Comparison of ENCODE assay signal across 8 mouse cellular contexts in the genomic region with DNA sequence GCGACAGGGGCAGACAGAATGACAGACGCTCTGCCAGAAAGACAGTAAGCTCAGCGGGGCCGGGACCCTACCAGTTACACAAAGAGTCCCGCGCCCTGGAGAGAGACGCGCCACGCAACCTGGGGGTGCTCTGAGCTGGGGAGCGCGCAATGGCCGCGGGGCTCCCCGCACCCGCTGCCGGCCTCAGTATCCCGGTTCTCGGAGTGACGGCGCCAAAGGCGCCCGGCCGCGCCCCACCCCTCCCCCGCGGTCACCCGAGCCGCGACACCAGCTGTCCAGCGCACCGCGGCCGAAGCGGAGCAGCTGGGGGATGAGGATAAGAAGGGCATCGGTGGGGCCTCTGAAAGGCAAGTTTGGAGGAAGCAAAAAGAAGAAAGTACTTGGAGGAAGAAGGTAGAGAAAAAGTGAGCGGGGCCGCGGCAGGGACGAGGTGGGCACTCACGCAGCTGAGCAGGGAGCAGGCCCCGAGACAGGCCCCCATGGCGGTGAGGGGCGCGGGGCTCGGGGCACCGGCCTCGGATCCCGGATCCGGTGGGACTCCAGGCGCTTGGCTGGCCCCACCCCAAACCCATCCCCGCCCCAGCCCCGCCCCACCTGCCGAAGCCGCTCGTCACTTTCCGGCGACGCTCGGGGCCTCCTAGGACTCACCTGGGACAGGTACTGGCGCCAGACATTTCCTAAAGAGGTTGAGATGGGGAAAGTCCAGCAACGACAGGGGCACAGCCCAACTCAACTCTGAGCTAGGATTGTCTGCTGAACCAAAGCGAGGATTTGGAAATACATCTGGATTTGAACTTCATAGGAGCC. TPM values are rescaled to one million over a fixed set of nuclear protein-coding genes. Genes with fewer than 3 reads are reported as not detected.
A peak's percentile ranks its signal among the peaks of the same experiment; 100 is the strongest.
DNase-seq lines count a peak whose midpoint lies in the region; ATAC-seq lines count a peak whose summit lies in the region.

No protein-coding gene starts in this region.

- H3K4me3 ChIP-seq in heart, embryonic 10.5 days = peak overlapping the region; percentile 69
- peak overlapping the region; percentile 79 for H3K4me3 ChIP-seq in limb, embryonic 11.5 days (ENCODE audit: low read depth, low read length)
- H3K4me3 ChIP-seq in midbrain, embryonic 15.5 days = peak overlapping the region; percentile 85

- no peaks in the 10 kb centered on the region for H3K36me3 ChIP-seq in heart, embryonic 10.5 days
- H3K36me3 ChIP-seq in limb, embryonic 11.5 days (ENCODE audit: control insufficient read depth, insufficient read depth, low read length) = no peaks in the 10 kb centered on the region
- no peaks in the 10 kb centered on the region for H3K36me3 ChIP-seq in midbrain, embryonic 15.5 days (replicated peaks)

- H3K27ac ChIP-seq in heart, embryonic 10.5 days = peak overlapping the region; percentile 75
- H3K27ac ChIP-seq in limb, embryonic 11.5 days (replicated peaks; ENCODE audit: low read depth, low read length) = peak overlapping the region; percentile 77
- H3K27ac ChIP-seq in midbrain, embryonic 15.5 days = peak overlapping the region; percentile 97

- H3K9me3 ChIP-seq in heart, embryonic 10.5 days = no peaks in the 10 kb centered on the region
- no peaks in the 10 kb centered on the region for H3K9me3 ChIP-seq in limb, embryonic 11.5 days (ENCODE audit: control insufficient read depth, low read length)
- no peaks in the 10 kb centered on the region for H3K9me3 ChIP-seq in midbrain, embryonic 15.5 days

- ATAC-seq in limb, embryonic 11.5 days (ENCODE audit: insufficient number of reproducible peaks, low FRiP score, low TSS enrichment, low read depth) = peak; percentile 36; the same call in 1 of the 2 replicates
- peak; percentile 66 for ATAC-seq in midbrain, embryonic 15.5 days (replicated peaks)

- H3K4me1 ChIP-seq in heart, embryonic 10.5 days = peaks cover 22% of the 10 kb centered on the region
- peaks cover 6% of the 10 kb centered on the region; the same call in 1 of the 2 replicates for H3K4me1 ChIP-seq in limb, embryonic 11.5 days (ENCODE audit: control insufficient read depth, insufficient read depth, low read length)
- H3K4me1 ChIP-seq in midbrain, embryonic 15.5 days = peaks cover 28% of the 10 kb centered on the region

- H3K9ac ChIP-seq in limb, embryonic 11.5 days (ENCODE audit: low read length) = peak overlapping the region; percentile 89
- H3K9ac ChIP-seq in midbrain, embryonic 15.5 days = peak overlapping the region; percentile 91

- H3K27me3 ChIP-seq in heart, embryonic 10.5 days (ENCODE audit: insufficient read depth, poor library complexity, severe bottlenecking) = peaks cover 97% of the 10 kb centered on the region
- 0 out of 2 replicates have a peak, but pooled peaks cover 5% of the 10 kb centered on the region for H3K27me3 ChIP-seq in limb, embryonic 11.5 days (ENCODE audit: control insufficient read depth, insufficient read depth, low read length)
- no peaks in the 10 kb centered on the region for H3K27me3 ChIP-seq in midbrain, embryonic 15.5 days (replicated peaks)

- 2% methylated on average over 62 of the region's 62 CpGs for WGBS in heart, embryonic 10.5 days
- WGBS in limb, embryonic 11.5 days = under 1% methylated on average over 56 of the region's 62 CpGs
- under 1% methylated on average over 61 of the region's 62 CpGs for WGBS in midbrain, embryonic 15.5 days

- peak overlapping the region; percentile 84 for H3K4me2 ChIP-seq in limb, embryonic 11.5 days (ENCODE audit: low read depth, severe bottlenecking)
- H3K4me2 ChIP-seq in midbrain, embryonic 15.5 days = peak overlapping the region; percentile 86

- no peak for DNase-seq in heart, embryonic 10.5 days (ENCODE audit: low spot score)
- DNase-seq in heart, postnatal 4 days = no peak
- peak; percentile 73 for DNase-seq in cerebellum, adult 9-10 months
- DNase-seq in gastrocnemius, postnatal 14 days = peak; percentile 53
- peak; percentile 69 for DNase-seq in limb, embryonic 11.5 days (ENCODE audit: low spot score)
- DNase-seq in ovary, adult 18-20 months (ENCODE audit: low spot score) = no peak
- no peak for DNase-seq in left cerebral cortex, adult 8-10 months (ENCODE audit: low spot score in 2 of 2)

- intact Hi-C loops in gastrocnemius, postnatal 14 days (cut with DNase I; ENCODE audit: low total_unique reads) = loop anchor here (5.0 kb wide), 1 partner anchor 1877 kb away; no protein-coding TSS in a partner anchor

RNA-seq across cellular contexts. Expression of a gene that starts 3.8 kb away (rescaled TPM):
- 5.4 and 12.1 TPM in 2 replicates for polyA plus RNA-seq in heart, embryonic 10.5 days (2016; fragmentation: Nextera tagmentation; extraction: Ambion mirVana)
- 1 to 10 TPM; 2.7 to 3.8 TPM for total RNA-seq in heart, postnatal 4 days (2021)
- 10 to 100 TPM; 53.0 to 57.0 TPM for total RNA-seq in gastrocnemius, postnatal 14 days (2021)
- polyA plus RNA-seq in limb, embryonic 11.5 days (2014; fragmentation: Nextera tagmentation; extraction: Ambion mirVana) = 123 and 136 TPM in 2 replicates
- polyA plus RNA-seq in midbrain, embryonic 15.5 days (2015; fragmentation: Nextera tagmentation; extraction: Ambion mirVana) = 42.9 and 50.3 TPM in 2 replicates
- 1 to 10 TPM; 5.0 to 7.8 (median 6.5) TPM for total RNA-seq in left cerebral cortex, adult 8-10 months (2022)

RNA-seq across cellular contexts. Expression of a gene that starts 33.2 kb away (rescaled TPM):
- polyA plus RNA-seq in heart, embryonic 10.5 days (2016; fragmentation: Nextera tagmentation; extraction: Ambion mirVana) = 245 and 506 TPM in 2 replicates
- total RNA-seq in heart, postnatal 4 days (2021) = 1,000 to 10,000 TPM; 6,197 to 6,868 TPM
- total RNA-seq in gastrocnemius, postnatal 14 days (2021) = 1,000 to 10,000 TPM in 1 of 2 experiments, 100 to 1,000 TPM in 1; 662 to 1,168 TPM
- 4.6 and 5.1 TPM in 2 replicates for polyA plus RNA-seq in limb, embryonic 11.5 days (2014; fragmentation: Nextera tagmentation; extraction: Ambion mirVana)
- 216 and 230 TPM in 2 replicates for polyA plus RNA-seq in midbrain, embryonic 15.5 days (2015; fragmentation: Nextera tagmentation; extraction: Ambion mirVana)
- total RNA-seq in left cerebral cortex, adult 8-10 months (2022) = 100 to 1,000 TPM; 131 to 144 (median 138) TPM

RNA-seq across cellular contexts. Expression of a gene that starts 33.3 kb away (rescaled TPM):
- 0.58 and 1.1 TPM in 2 replicates for polyA plus RNA-seq in heart, embryonic 10.5 days (2016; fragmentation: Nextera tagmentation; extraction: Ambion mirVana)
- total RNA-seq in heart, postnatal 4 days (2021) = under 1 TPM; 0.59 to 0.60 TPM
- total RNA-seq in gastrocnemius, postnatal 14 days (2021) = not detected
- polyA plus RNA-seq in limb, embryonic 11.5 days (2014; fragmentation: Nextera tagmentation; extraction: Ambion mirVana) = not detected in 2 replicates
- 1.0 and 1.4 TPM in 2 replicates for polyA plus RNA-seq in midbrain, embryonic 15.5 days (2015; fragmentation: Nextera tagmentation; extraction: Ambion mirVana)
- 1 to 10 TPM in 3 of 4 experiments, not detected in 1; 1.7 to 2.5 (median 2.2) TPM for total RNA-seq in left cerebral cortex, adult 8-10 months (2022)

RNA-seq across cellular contexts. Expression of a gene that starts 53.0 kb away (rescaled TPM):
- not detected in 2 replicates for polyA plus RNA-seq in heart, embryonic 10.5 days (2016; fragmentation: Nextera tagmentation; extraction: Ambion mirVana)
- total RNA-seq in heart, postnatal 4 days (2021) = not detected
- total RNA-seq in gastrocnemius, postnatal 14 days (2021) = not detected
- polyA plus RNA-seq in limb, embryonic 11.5 days (2014; fragmentation: Nextera tagmentation; extraction: Ambion mirVana) = not detected in 2 replicates
- 0.06 and 0.08 TPM in 2 replicates for polyA plus RNA-seq in midbrain, embryonic 15.5 days (2015; fragmentation: Nextera tagmentation; extraction: Ambion mirVana)
- not detected for total RNA-seq in left cerebral cortex, adult 8-10 months (2022)

Comparison
In these comparisons a context has a peak if more than half of its experiments do, and no peak if none do; other contexts are left out.
1. DNase-seq: peak in cerebellum, adult 9-10 months (single experiment), gastrocnemius, postnatal 14 days (single experiment) and limb, embryonic 11.5 days (single experiment); none in heart, embryonic 10.5 days (single experiment), heart, postnatal 4 days (single experiment), ovary, adult 18-20 months (single experiment) and left cerebral cortex, adult 8-10 months (0 of 2).
2. RNA of a gene that starts 3.8 kb away (total RNA-seq): 53.0 to 57.0 TPM in gastrocnemius, postnatal 14 days; 5.0 to 7.8 TPM in left cerebral cortex, adult 8-10 months and 2.7 to 3.8 TPM in heart, postnatal 4 days; every median in the first group is over 4 times any median in the second.
3. RNA of a gene that starts 33.2 kb away (total RNA-seq): 6,197 to 6,868 TPM in heart, postnatal 4 days; 662 to 1,168 TPM in gastrocnemius, postnatal 14 days and 131 to 144 TPM in left cerebral cortex, adult 8-10 months; every median in the first group is over 4 times any median in the second.
4. Peak in every context shown above with its lines, with median percentiles within 50 percentile points of each other: H3K27ac ChIP-seq and H3K4me3 ChIP-seq.